Mouse (Mus musculus): Measurements from ENCODE around the gene Gm20481. TPM values are rescaled to one million over a fixed set of nuclear protein-coding genes. Genes with fewer than 3 reads are reported as not detected.

Gene Gm20481
- polyA plus RNA-seq (2012; rRNA removed) = not detected in 2 replicates

GRCm38 (mm10) chr17:34969822-34970221 lies at the start of gene Gm20481:
TSS of gene Gm20481 (plus strand) at chr17:34969912.

GRCm38 (mm10) chr17:34931061-34931734 lies 38.5 kb upstream of the Gm20481 start, which contains the start of gene Neu1:
TSS of gene Neu1 (plus strand) at chr17:34931253.

GRCm38 (mm10) chr17:34959130-34959778 lies 10.5 kb upstream of the Gm20481 start, which contains the start of gene Hspa1b:
TSS of gene Hspa1b (minus strand) at chr17:34959238.

GRCm38 (mm10) chr17:34972069-34972749 lies 2.5 kb downstream of the Gm20481 start, which contains the start of the genes Hspa1a and Hspa1l:
TSS of gene Hspa1a (minus strand) at chr17:34972156.
TSS of gene Hspa1l (plus strand) at chr17:34972703.

GRCm38 (mm10) chr17:34981690-34982180 lies 12.0 kb downstream of the Gm20481 start, which contains the start of gene Lsm2:
TSS of gene Lsm2 (plus strand) at chr17:34981862.

GRCm38 (mm10) chr17:35000717-35001451 lies 31.2 kb downstream of the Gm20481 start, which contains the start of gene Vars:
TSS of gene Vars (plus strand) at chr17:35000987.

GRCm38 (mm10) chr17:35016376-35016775 lies 46.7 kb downstream of the Gm20481 start, which contains the start of gene Vwa7:
TSS of gene Vwa7 (plus strand) at chr17:35016579.

Other genes with a start within 250 kb of the Gm20481 start
- 128 and 142 TPM in 2 replicates for gene C4b, start 226.0 kb upstream of the Gm20481 start, polyA plus RNA-seq (2012; rRNA removed)
- not detected in 2 replicates for gene Cyp21a1, start 165.4 kb upstream of the Gm20481 start, polyA plus RNA-seq (2012; rRNA removed)
- 12.4 and 13.7 TPM in 2 replicates for gene Stk19, start 133.0 kb upstream of the Gm20481 start, polyA plus RNA-seq (2012; rRNA removed)
- gene Dxo, start 132.9 kb upstream of the Gm20481 start, polyA plus RNA-seq (2012; rRNA removed) = 16.6 and 19.9 TPM in 2 replicates
- 18.6 and 23.0 TPM in 2 replicates for gene Skiv2l, start 119.7 kb upstream of the Gm20481 start, polyA plus RNA-seq (2012; rRNA removed)
- 26.7 and 28.4 TPM in 2 replicates for gene Nelfe, start 119.5 kb upstream of the Gm20481 start, polyA plus RNA-seq (2012; rRNA removed)
- 687 and 748 TPM in 2 replicates for gene Cfb, start 107.4 kb upstream of the Gm20481 start, polyA plus RNA-seq (2012; rRNA removed)
- gene Zbtb12, start 90.4 kb upstream of the Gm20481 start, polyA plus RNA-seq (2012; rRNA removed) = 4.8 and 6.3 TPM in 2 replicates
- gene Gm20547, start 87.9 kb upstream of the Gm20481 start, polyA plus RNA-seq (2012; rRNA removed) = 0.04 and 0.05 TPM in 2 replicates
- gene C2, start 71.6 kb upstream of the Gm20481 start, polyA plus RNA-seq (2012; rRNA removed) = 36.4 and 36.8 TPM in 2 replicates
- 30.4 and 37.6 TPM in 2 replicates for gene Ehmt2, start 71.4 kb upstream of the Gm20481 start, polyA plus RNA-seq (2012; rRNA removed)
- gene Slc44a4, start 55.4 kb upstream of the Gm20481 start, polyA plus RNA-seq (2012; rRNA removed) = 3.8 and 5.8 TPM in 2 replicates
- gene Neu1, start 38.7 kb upstream of the Gm20481 start, polyA plus RNA-seq (2012; rRNA removed) = 21.1 and 21.2 TPM in 2 replicates
- 3.1 and 3.3 TPM in 2 replicates for gene Hspa1b, start 10.7 kb upstream of the Gm20481 start, polyA plus RNA-seq (2012; rRNA removed)
- 1.9 and 2.5 TPM in 2 replicates for gene Hspa1a, start 2.2 kb downstream of the Gm20481 start, polyA plus RNA-seq (2012; rRNA removed)
- gene Hspa1l, start 2.8 kb downstream of the Gm20481 start, polyA plus RNA-seq (2012; rRNA removed) = 0.06 and 0.07 TPM in 2 replicates
- gene Lsm2, start 11.9 kb downstream of the Gm20481 start, polyA plus RNA-seq (2012; rRNA removed) = 64.3 and 69.6 TPM in 2 replicates
- gene Vars, start 31.1 kb downstream of the Gm20481 start, polyA plus RNA-seq (2012; rRNA removed) = 42.1 and 47.2 TPM in 2 replicates
- gene Vwa7, start 46.7 kb downstream of the Gm20481 start, polyA plus RNA-seq (2012; rRNA removed) = 0.17 and 0.23 TPM in 2 replicates
- 4.3 and 5.0 TPM in 2 replicates for gene Sapcd1, start 58.1 kb downstream of the Gm20481 start, polyA plus RNA-seq (2012; rRNA removed)
- gene Msh5, start 76.8 kb downstream of the Gm20481 start, polyA plus RNA-seq (2012; rRNA removed) = 7.7 and 8.5 TPM in 2 replicates
- 88.4 and 92.7 TPM in 2 replicates for gene Clic1, start 80.1 kb downstream of the Gm20481 start, polyA plus RNA-seq (2012; rRNA removed)
- gene Ddah2, start 89.1 kb downstream of the Gm20481 start, polyA plus RNA-seq (2012; rRNA removed) = 13.9 and 14.9 TPM in 2 replicates
- 0.06 TPM in 1 of 2 replicates, not detected in the other for gene Ly6g6c, start 95.5 kb downstream of the Gm20481 start, polyA plus RNA-seq (2012; rRNA removed)
- 1.5 and 1.9 TPM in 2 replicates for gene Mpig6b, start 96.3 kb downstream of the Gm20481 start, polyA plus RNA-seq (2012; rRNA removed)
- gene Ly6g6e, start 107.0 kb downstream of the Gm20481 start, polyA plus RNA-seq (2012; rRNA removed) = 0.28 and 0.30 TPM in 2 replicates
- 0.71 and 0.79 TPM in 2 replicates for gene Ly6g6d, start 108.2 kb downstream of the Gm20481 start, polyA plus RNA-seq (2012; rRNA removed)
- 4.7 and 4.8 TPM in 2 replicates for gene Ly6g6f, start 115.7 kb downstream of the Gm20481 start, polyA plus RNA-seq (2012; rRNA removed)
- gene Abhd16a, start 119.4 kb downstream of the Gm20481 start, polyA plus RNA-seq (2012; rRNA removed) = 32.1 and 32.4 TPM in 2 replicates
- gene Ly6g5c, start 138.4 kb downstream of the Gm20481 start, polyA plus RNA-seq (2012; rRNA removed) = not detected in 2 replicates
- gene Ly6g5b, start 145.5 kb downstream of the Gm20481 start, polyA plus RNA-seq (2012; rRNA removed) = 0.46 and 0.64 TPM in 2 replicates
- gene Gpank1, start 151.5 kb downstream of the Gm20481 start, polyA plus RNA-seq (2012; rRNA removed) = 8.0 and 8.7 TPM in 2 replicates
- 84.1 and 85.2 TPM in 2 replicates for gene Csnk2b, start 152.1 kb downstream of the Gm20481 start, polyA plus RNA-seq (2012; rRNA removed)
- gene D17H6S53E, start 156.5 kb downstream of the Gm20481 start, polyA plus RNA-seq (2012; rRNA removed) = 1.8 and 2.0 TPM in 2 replicates
- 464 and 524 TPM in 2 replicates for gene Apom, start 162.1 kb downstream of the Gm20481 start, polyA plus RNA-seq (2012; rRNA removed)
- gene Bag6, start 165.3 kb downstream of the Gm20481 start, polyA plus RNA-seq (2012; rRNA removed) = 37.8 and 48.6 TPM in 2 replicates
- gene Prrc2a, start 195.0 kb downstream of the Gm20481 start, polyA plus RNA-seq (2012; rRNA removed) = 42.6 and 57.5 TPM in 2 replicates
- gene Aif1, start 206.2 kb downstream of the Gm20481 start, polyA plus RNA-seq (2012; rRNA removed) = 10.5 and 12.9 TPM in 2 replicates
- gene Lst1, start 218.5 kb downstream of the Gm20481 start, polyA plus RNA-seq (2012; rRNA removed) = 69.9 and 71.0 TPM in 2 replicates
- 5.2 and 5.9 TPM in 2 replicates for gene Ltb, start 224.5 kb downstream of the Gm20481 start, polyA plus RNA-seq (2012; rRNA removed)
- 1.4 TPM in 2 replicates for gene Tnf, start 232.1 kb downstream of the Gm20481 start, polyA plus RNA-seq (2012; rRNA removed)
- 0.06 TPM in 1 of 2 replicates, not detected in the other for gene Lta, start 235.4 kb downstream of the Gm20481 start, polyA plus RNA-seq (2012; rRNA removed)